Mouse (Mus musculus) midbrain, embryonic 11.5 days (tissue): Measurements from ENCODE around the gene Rnf144a. TPM values are rescaled to one million over a fixed set of nuclear protein-coding genes. Genes with fewer than 3 reads are reported as not detected.

Experiments
- ATAC-seq: fragments of 200-750 bp; cut with Nextera tagmentation; 2 replicates; pipeline ENCODE4 v1.8.0; 2017; ENCODE audit warnings: moderate TSS enrichment, moderate library complexity; ENCODE audit not compliant: low FRiP score
- DNase-seq: peaks from one replicate; pipeline ENCODE4 v3.0.0; 2015; ENCODE audit warnings: low spot score; ENCODE audit errors: missing footprints
- H3K27ac ChIP-seq: fragments of 300-500 bp; sonication (generic); 2 replicates; pipeline ENCODE4 v1.5.1; 2014; ENCODE audit warnings: low read depth, low read length
- H3K27me3 ChIP-seq: fragments of 300-500 bp; sonication (generic); 2 replicates; pipeline ENCODE4 v1.6.1; 2014; ENCODE audit warnings: mild to moderate bottlenecking, low read length, moderate library complexity, mixed read lengths; ENCODE audit not compliant: control insufficient read depth, insufficient read depth
- H3K36me3 ChIP-seq: fragments of 300-500 bp; sonication (generic); 2 replicates; pipeline ENCODE4 v1.6.1; 2014; ENCODE audit warnings: mild to moderate bottlenecking, low read length, moderate library complexity, mixed read lengths; ENCODE audit not compliant: control insufficient read depth, insufficient read depth
- H3K4me1 ChIP-seq: fragments of 300-500 bp; sonication (generic); 2 replicates; pipeline ENCODE4 v1.6.1; 2014; ENCODE audit warnings: low read length; ENCODE audit not compliant: control insufficient read depth, insufficient read depth
- H3K4me2 ChIP-seq: fragments of 300-500 bp; sonication (generic); 2 replicates; pipeline ENCODE4 v1.6.1; 2014; ENCODE audit warnings: mild to moderate bottlenecking, moderate library complexity
- H3K4me3 ChIP-seq: fragments of 300-500 bp; sonication (generic); 2 replicates; pipeline ENCODE4 v1.5.1; 2014; ENCODE audit warnings: low read depth, low read length
- H3K9ac ChIP-seq: fragments of 300-500 bp; sonication (generic); 2 replicates; pipeline ENCODE4 v1.6.1; 2014; ENCODE audit warnings: low read length
- H3K9me3 ChIP-seq: fragments of 300-500 bp; sonication (generic); 2 replicates; pipeline ENCODE4 v1.6.1; 2016; ENCODE audit warnings: low read length; ENCODE audit not compliant: control insufficient read depth
- WGBS: fragments of 180-500 bp; shearing (Covaris S2); extraction: QIAGEN DNeasy Blood & Tissue Kit; methylation state at CpG from one replicate; pipeline ENCODE4 v1.1.7; 2014; 5-methylcytosine and 5-hydroxymethylcytosine counted together
- microRNA-seq: library from miRNA; unstranded; fragments of <30 nt; microRNA quantifications from one replicate; pipeline ENCODE4, GENCODE M21; 2017
- polyA plus RNA-seq: library from polyadenylated mRNA; unstranded; fragments of >200 nt; fragmentation: Nextera tagmentation; extraction: Ambion mirVana; gene quantifications from 2 replicates; pipeline ENCODE4 v1.2.1, GENCODE M21; 2014

The Rnf144a gene
- polyA plus RNA-seq, 1 experiment from 2014 or later = 24.7 TPM

DNA sequence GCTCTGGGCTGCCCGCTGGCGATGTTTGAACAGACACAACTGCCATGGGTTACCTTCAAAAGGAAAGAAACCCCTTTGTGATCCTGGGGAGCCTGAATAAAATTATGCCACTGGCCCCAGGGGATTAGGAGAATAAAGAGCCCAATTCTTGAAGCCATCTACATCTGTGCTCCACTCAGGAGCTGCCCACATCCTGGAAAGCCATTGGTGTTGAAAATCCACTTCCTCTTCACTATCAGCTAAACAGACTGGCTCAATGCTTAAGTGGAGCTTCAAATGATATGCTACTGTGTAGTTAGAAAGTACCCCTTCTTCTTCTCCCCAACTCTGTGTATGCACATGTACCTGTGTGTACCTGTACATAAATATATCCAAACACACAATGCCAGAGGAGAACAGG, 125.9 kb downstream of the Rnf144a start:
- no peak overlapping the region for H3K9ac ChIP-seq
- no peak overlapping the region for H3K4me2 ChIP-seq
- no peaks in the 10 kb centered on the region for H3K36me3 ChIP-seq
- ATAC-seq (no peak), DNase-seq (no peak)
- H3K4me1 ChIP-seq = no peaks in the 10 kb centered on the region
- WGBS = 89% methylated on average over 2 of the region's 2 CpGs
- no peak overlapping the region for H3K27ac ChIP-seq
- H3K4me3 ChIP-seq = no peak overlapping the region
- H3K27me3 ChIP-seq = no peaks in the 10 kb centered on the region
- no peaks in the 10 kb centered on the region for H3K9me3 ChIP-seq

DNA sequence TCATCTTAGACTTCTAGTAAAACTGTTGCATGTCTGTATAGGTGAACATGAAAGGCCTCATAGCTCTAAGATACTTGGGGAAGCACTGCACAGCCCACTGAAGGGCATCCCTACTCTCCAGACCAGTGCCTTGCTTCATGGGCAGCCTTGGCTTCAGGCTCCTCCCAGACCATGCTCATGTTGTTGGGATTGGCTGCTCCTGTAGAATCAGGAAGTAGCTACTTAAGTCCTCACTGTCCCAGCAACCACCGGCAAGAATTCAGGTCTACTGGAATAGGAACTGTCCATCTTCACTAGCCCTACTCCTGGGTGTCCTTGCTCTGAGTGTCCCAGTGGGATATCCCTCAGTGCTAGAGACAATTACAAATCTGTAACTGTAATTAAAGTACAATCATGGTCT, 126.7 kb downstream of the Rnf144a start:
- no peak for ATAC-seq
- Histone ChIP-seq H3K9ac (no peak overlapping the region), H3K36me3 (no peaks in the 10 kb centered on the region), H3K4me2 (no peak overlapping the region), H3K4me3 (no peak overlapping the region), H3K9me3 (no peaks in the 10 kb centered on the region), H3K27me3 (no peaks in the 10 kb centered on the region), H3K27ac (no peak overlapping the region), H3K4me1 (no peaks in the 10 kb centered on the region)
- DNase-seq = no peak
- WGBS = 96% methylated on average over 1 of the region's 1 CpGs

DNA sequence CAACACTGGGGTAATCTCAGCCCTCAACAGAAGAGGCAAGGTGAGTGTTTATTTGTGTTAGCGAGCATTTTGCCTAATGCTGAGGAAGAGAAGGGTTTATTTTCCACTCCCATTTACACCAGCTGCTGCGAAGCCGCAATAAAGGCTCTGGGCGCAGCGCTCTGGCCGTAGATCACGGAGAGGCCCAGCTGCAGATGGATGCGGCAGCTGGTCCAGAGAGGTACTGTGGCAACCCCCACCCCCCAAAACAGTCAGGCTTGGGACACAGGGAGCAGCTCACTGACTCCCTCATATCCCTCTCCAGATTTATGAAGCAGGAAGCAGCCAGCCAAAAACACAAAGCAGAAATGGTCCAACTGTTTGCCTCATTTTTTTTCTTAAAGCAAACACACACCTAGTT, 129.1 kb downstream of the Rnf144a start:
- no peak overlapping the region for H3K9ac ChIP-seq
- H3K36me3 ChIP-seq = no peaks in the 10 kb centered on the region
- DNase-seq (peak; percentile 75), ATAC-seq (no peak)
- H3K27me3 ChIP-seq = no peaks in the 10 kb centered on the region
- no peak overlapping the region for H3K27ac ChIP-seq
- WGBS = 87% methylated on average over 8 of the region's 8 CpGs
- no peaks in the 10 kb centered on the region for H3K4me1 ChIP-seq
- H3K9me3 ChIP-seq = no peaks in the 10 kb centered on the region
- no peak overlapping the region for H3K4me3 ChIP-seq
- no peak overlapping the region for H3K4me2 ChIP-seq

DNA sequence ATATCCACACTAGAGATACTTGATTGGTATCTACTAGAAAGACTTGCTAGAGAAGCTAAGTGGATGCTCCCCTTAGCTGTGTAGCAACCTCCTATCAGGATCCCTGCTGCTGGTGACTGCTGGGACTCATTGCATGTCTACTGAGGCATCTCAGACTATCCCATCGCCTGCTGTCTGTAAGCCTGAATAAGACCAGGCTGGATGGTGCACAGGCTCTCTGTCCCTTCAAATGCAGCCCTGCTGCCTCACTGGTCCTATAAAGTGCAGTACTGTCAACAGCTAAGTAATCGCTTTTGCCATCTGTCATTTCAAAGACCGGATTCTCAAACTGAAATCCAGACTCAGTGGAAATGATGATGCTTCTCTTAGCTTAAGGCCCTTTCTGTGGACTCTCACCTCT, 129.6 kb downstream of the Rnf144a start:
- Histone ChIP-seq H3K4me1 (no peaks in the 10 kb centered on the region), H3K4me3 (no peak overlapping the region), H3K4me2 (no peak overlapping the region), H3K27ac (no peak overlapping the region), H3K27me3 (no peaks in the 10 kb centered on the region), H3K9me3 (no peaks in the 10 kb centered on the region), H3K36me3 (no peaks in the 10 kb centered on the region), H3K9ac (no peak overlapping the region)
- ATAC-seq (no peak), DNase-seq (no peak)
- 86% methylated on average over 3 of the region's 3 CpGs for WGBS

DNA sequence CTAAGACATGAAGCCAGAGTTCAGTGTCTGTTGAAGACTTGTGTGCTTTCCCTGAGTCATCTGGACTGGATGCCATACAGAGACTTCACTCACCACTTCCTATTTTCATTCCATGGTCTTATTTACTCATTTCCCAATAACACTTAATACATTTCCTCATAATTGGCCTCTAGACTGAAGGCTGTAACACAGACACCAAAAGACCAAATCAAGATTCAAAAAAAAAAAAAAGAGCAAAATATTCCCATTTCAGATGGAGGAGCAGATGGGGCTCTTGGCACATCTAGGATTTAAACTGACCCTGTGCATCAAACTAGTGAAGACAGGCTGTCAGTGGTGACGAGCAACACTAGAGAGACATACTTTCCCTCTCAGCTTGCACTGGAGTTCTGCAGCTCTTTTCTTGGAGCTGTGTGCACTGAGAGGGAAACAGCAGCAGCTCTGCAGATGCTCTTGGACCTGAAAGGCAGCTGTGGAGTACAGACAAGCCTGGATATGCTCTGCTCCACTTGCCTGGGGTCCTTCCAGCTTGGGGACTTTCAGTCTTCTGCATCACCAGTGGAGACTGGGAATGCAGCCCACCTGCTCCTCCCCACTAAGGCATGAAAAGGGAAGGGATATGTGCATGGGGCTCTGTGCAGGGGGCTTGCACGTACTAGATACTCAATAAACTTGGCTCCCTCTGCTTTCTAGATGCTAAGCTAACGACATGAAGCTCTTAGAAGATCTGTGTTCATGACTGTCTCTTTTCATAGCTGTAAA, 134.2 kb downstream of the Rnf144a start:
- Histone ChIP-seq H3K27ac (no peak overlapping the region), H3K9me3 (no peaks in the 10 kb centered on the region), H3K27me3 (no peaks in the 10 kb centered on the region), H3K4me3 (no peak overlapping the region), H3K9ac (no peak overlapping the region), H3K4me1 (peaks cover 2% of the 10 kb centered on the region; the same call in 1 of the 2 replicates), H3K36me3 (no peaks in the 10 kb centered on the region), H3K4me2 (no peak overlapping the region)
- ATAC-seq = no peak
- DNase-seq = peak; percentile 35
- 76% methylated on average over 3 of the region's 3 CpGs for WGBS

DNA sequence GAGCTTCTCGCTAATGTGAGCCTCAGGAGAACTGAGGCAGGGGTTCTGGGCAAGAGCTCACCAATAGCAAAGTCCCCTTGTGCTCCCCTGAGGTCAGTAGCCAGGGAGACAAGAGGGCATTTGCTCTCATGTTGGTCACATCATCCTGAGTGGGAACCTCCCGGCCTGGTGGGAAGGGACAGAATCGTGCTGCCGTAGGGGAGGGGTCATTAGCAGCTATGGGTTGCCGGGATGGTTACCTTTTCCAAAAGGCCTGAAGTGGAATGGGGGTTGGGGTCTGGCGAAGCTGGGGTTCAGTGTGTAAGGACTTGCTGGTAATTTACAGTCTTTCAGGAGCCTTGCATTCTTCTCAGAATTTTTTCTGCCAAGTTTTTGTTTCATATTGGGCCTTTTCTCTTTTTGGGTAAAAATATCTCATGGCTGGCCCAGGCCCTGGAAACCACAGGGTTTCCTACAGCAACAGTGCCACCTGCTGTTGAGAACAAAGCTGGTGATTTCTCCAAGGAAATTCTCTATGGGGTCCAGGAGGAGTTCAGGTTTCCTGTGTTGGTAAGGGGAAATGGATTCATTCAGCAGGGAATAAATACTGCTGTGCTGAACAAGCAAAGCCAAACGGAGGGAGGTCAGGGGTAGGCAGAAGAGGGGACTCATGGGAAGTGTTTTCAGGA, 137.9 kb downstream of the Rnf144a start:
- Histone ChIP-seq H3K27ac (no peak overlapping the region), H3K9ac (no peak overlapping the region), H3K4me3 (no peak overlapping the region), H3K4me1 (peaks cover 2% of the 10 kb centered on the region; the same call in 1 of the 2 replicates), H3K4me2 (no peak overlapping the region), H3K27me3 (no peaks in the 10 kb centered on the region), H3K36me3 (no peaks in the 10 kb centered on the region), H3K9me3 (no peaks in the 10 kb centered on the region)
- 46% methylated on average over 7 of the region's 7 CpGs for WGBS
- peak; percentile 91 for DNase-seq
- 0 out of 2 replicates have a peak, but pooled peaks have one; percentile 27 for ATAC-seq

DNA sequence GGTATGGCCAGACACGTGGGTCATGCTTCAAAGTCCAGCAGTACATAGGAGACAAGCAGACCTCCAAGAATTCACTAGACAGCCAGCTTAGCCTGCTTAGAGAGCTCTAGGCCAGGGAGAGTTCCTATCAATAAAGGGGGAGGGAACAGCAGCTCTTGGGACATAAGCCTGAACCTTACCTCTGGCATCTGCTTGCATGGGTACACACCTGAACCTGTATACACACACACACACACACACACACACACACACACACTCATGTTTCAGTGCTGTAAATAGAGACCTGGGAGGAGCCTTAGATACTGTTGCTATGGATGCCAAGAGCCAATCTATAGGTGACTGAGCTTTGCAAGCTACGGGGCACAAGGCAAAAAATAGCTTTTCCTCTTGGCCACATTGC, 138.5 kb downstream of the Rnf144a start:
- Histone ChIP-seq H3K9me3 (no peaks in the 10 kb centered on the region), H3K27ac (no peak overlapping the region), H3K4me3 (no peak overlapping the region), H3K4me2 (no peak overlapping the region), H3K36me3 (no peaks in the 10 kb centered on the region), H3K9ac (no peak overlapping the region), H3K27me3 (no peaks in the 10 kb centered on the region), H3K4me1 (peaks cover 2% of the 10 kb centered on the region; the same call in 1 of the 2 replicates)
- ATAC-seq = no peak
- WGBS = 73% methylated on average over 2 of the region's 2 CpGs
- DNase-seq = no peak

Small RNA genes within 50 kb of the gene (microRNA-seq; reads per million reads assigned to microRNA genes)
- 92.5 reads per million, percentile 52 among the genes with 10 or more reads in this experiment for gene Mir6538

Other genes with a start within 250 kb of the Rnf144a start
- 0.14 and 0.18 TPM in 2 replicates for gene Rsad2, start 41.2 kb upstream of the Rnf144a start, polyA plus RNA-seq
- 7.6 and 7.8 TPM in 2 replicates for gene Cmpk2, start 54.0 kb upstream of the Rnf144a start, polyA plus RNA-seq